Comparison of ENCODE assay signal across 28 mouse cellular contexts in genomic region chr17:75449022-75449421, GRCm38 (mm10). TPM values are rescaled to one million over a fixed set of nuclear protein-coding genes. Genes with fewer than 3 reads are reported as not detected.
"Had no signal": no experiment of that assay in that cellular context is flagged by ENCODE, and none has a peak within 500 bp of the region (broad histone marks: within the 10 kb centered on the region; RNA-seq: fewer than 3 reads in every experiment).

No protein-coding gene starts in this region.

- ATAC-seq: forebrain, embryonic 16.5 days; hindbrain, embryonic 16.5 days; inflammation-experienced regulatory T-cells, adult 6 months; intestine, embryonic 15.5 days had no signal

- H3K27me3 ChIP-seq: heart, embryonic 13.5 days; heart, embryonic 15.5 days; hindbrain, embryonic 12.5 days; intestine, embryonic 15.5 days; limb, embryonic 12.5 days; liver, embryonic 13.5 days had no signal

- H3K36me3 ChIP-seq: heart, embryonic 10.5 days; heart, embryonic 13.5 days; heart, embryonic 15.5 days; hindbrain, embryonic 10.5 days; hindbrain, embryonic 12.5 days; intestine, embryonic 15.5 days; limb, embryonic 10.5 days; limb, embryonic 12.5 days; liver, embryonic 13.5 days had no signal

- DNase-seq: gastrocnemius, postnatal 14 days; gastrocnemius, postnatal 36 days; heart, adult 18-20 months; heart, postnatal 10 days; heart, postnatal 4 days; kidney, adult 18-20 months; kidney, adult 8-10 months; kidney, postnatal 10 days; kidney, postnatal 25 days; kidney, postnatal 4 days; liver; liver, embryonic 13.5 days had no signal

- H3K27ac ChIP-seq: heart, embryonic 10.5 days; heart, embryonic 13.5 days; heart, embryonic 15.5 days; hindbrain, embryonic 10.5 days; hindbrain, embryonic 12.5 days; hindbrain, embryonic 14.5 days; intestine, embryonic 15.5 days; layer of hippocampus, adult 2 months; left cerebral cortex, adult 2 months; limb, embryonic 10.5 days; limb, embryonic 12.5 days; liver, embryonic 13.5 days had no signal

- H3K9ac ChIP-seq: heart, embryonic 13.5 days; heart, embryonic 15.5 days; hindbrain, embryonic 12.5 days; hindbrain, embryonic 14.5 days; intestine, embryonic 15.5 days; limb, embryonic 12.5 days; liver, embryonic 13.5 days had no signal

- H3K4me2 ChIP-seq: heart, embryonic 13.5 days; heart, embryonic 15.5 days; hindbrain, embryonic 12.5 days; hindbrain, embryonic 14.5 days; intestine, embryonic 15.5 days; limb, embryonic 12.5 days; liver, embryonic 11.5 days; liver, embryonic 13.5 days had no signal

- H3K9me3 ChIP-seq: heart, embryonic 10.5 days; heart, embryonic 13.5 days; heart, embryonic 15.5 days; hindbrain, embryonic 10.5 days; hindbrain, embryonic 12.5 days; intestine, embryonic 15.5 days; limb, embryonic 10.5 days; limb, embryonic 12.5 days; liver, embryonic 13.5 days had no signal

- H3K4me3 ChIP-seq: heart, embryonic 10.5 days; heart, embryonic 13.5 days; heart, embryonic 15.5 days; hindbrain, embryonic 10.5 days; hindbrain, embryonic 12.5 days; intestine, embryonic 15.5 days; layer of hippocampus, adult 2 months; left cerebral cortex, adult 2 months; limb, embryonic 10.5 days; limb, embryonic 12.5 days; liver, embryonic 13.5 days had no signal

- H3K4me1 ChIP-seq: heart, embryonic 10.5 days; heart, embryonic 15.5 days; hindbrain, embryonic 10.5 days; hindbrain, embryonic 12.5 days; intestine, embryonic 15.5 days; limb, embryonic 10.5 days; limb, embryonic 12.5 days; liver, embryonic 13.5 days had no signal

RNA-seq across cellular contexts. Expression of gene Rasgrp3, which starts 13.3 kb away (rescaled TPM):
- total RNA-seq: granulocyte monocyte progenitor cell, adult 5-6 weeks had no signal
